In genomic region chr17:31460416-31460815, GRCm38 (mm10) we compare ENCODE assay signal across 10 mouse cellular contexts.
"Had no signal": no experiment of that assay in that cellular context is flagged by ENCODE, and none has a peak within 500 bp of the region (broad histone marks: within the 10 kb centered on the region; RNA-seq: fewer than 3 reads in every experiment).

No protein-coding gene starts in this region.

- DNase-seq: kidney, adult 2 months; kidney, postnatal 25 days; layer of hippocampus, adult 9-11 months; liver, postnatal 0 days; lung, embryonic 14.5 days; lung, postnatal 36 days; midbrain, embryonic 14.5 days; right cerebral cortex, postnatal 14 days; right cerebral cortex, postnatal 4 days; thymus, postnatal 36 days had no signal
